Mouse (Mus musculus): ENCODE results near the gene Slc25a26. TPM values are rescaled to one million over a fixed set of nuclear protein-coding genes. Genes with fewer than 3 reads are reported as not detected.

Slc25a26 gene
- polyA plus RNA-seq, 1 experiment: 10.5 TPM

GRCm38 (mm10) chr6:94628787-94629186, 128.7 kb downstream of the Slc25a26 start:
- Histone ChIP-seq H3K9me3 (replicated peaks; ENCODE audit: control insufficient read depth, insufficient read depth, low read length, poor library complexity, severe bottlenecking) (no peaks in the 10 kb centered on the region), H3K4me3 (ENCODE audit: low read depth, low read length) (no peak overlapping the region), H3K9ac (ENCODE audit: low read depth, poor library complexity, severe bottlenecking) (no peak overlapping the region), H3K36me3 (ENCODE audit: control insufficient read depth, insufficient read depth, low read length, poor library complexity, severe bottlenecking) (no peaks in the 10 kb centered on the region), H3K27me3 (ENCODE audit: control insufficient read depth, insufficient read depth, low read length, poor library complexity, severe bottlenecking) (no peaks in the 10 kb centered on the region), H3K4me1 (ENCODE audit: control insufficient read depth, insufficient read depth, low read length) (peaks cover 8% of the 10 kb centered on the region), H3K27ac (ENCODE audit: insufficient read depth, low read length) (no peak overlapping the region)
- TF ChIP-seq POLR2A (IDR thresholded peaks at IDR 0.05; ENCODE audit: insufficient read depth, low read length): no peak
- TF ChIP-seq CTCF (IDR thresholded peaks at IDR 0.05; ENCODE audit: low read depth, low read length): no peak
- TF ChIP-seq EP300 (IDR thresholded peaks at IDR 0.05; ENCODE audit: insufficient read depth, low read depth, low read length): no peak

- TF ChIP-seq EP300 (IDR thresholded peaks at IDR 0.05; ENCODE audit: insufficient read depth, low read depth, low read length) (no peak), POLR2A (IDR thresholded peaks at IDR 0.05; ENCODE audit: insufficient read depth, low read length) (no peak), CTCF (IDR thresholded peaks at IDR 0.05; ENCODE audit: low read depth, low read length) (no peak)
- Histone ChIP-seq H3K27ac (ENCODE audit: insufficient read depth, low read length) (0 out of 2 replicates have a peak overlapping the region, but pooled peaks have one; percentile 22), H3K9ac (ENCODE audit: low read depth, poor library complexity, severe bottlenecking) (no peak overlapping the region), H3K36me3 (ENCODE audit: control insufficient read depth, insufficient read depth, low read length, poor library complexity, severe bottlenecking) (no peaks in the 10 kb centered on the region), H3K9me3 (replicated peaks; ENCODE audit: control insufficient read depth, insufficient read depth, low read length, poor library complexity, severe bottlenecking) (no peaks in the 10 kb centered on the region), H3K4me3 (ENCODE audit: low read depth, low read length) (peak overlapping the region; percentile 12), H3K4me1 (ENCODE audit: control insufficient read depth, insufficient read depth, low read length) (peaks cover 24% of the 10 kb centered on the region), H3K27me3 (ENCODE audit: control insufficient read depth, insufficient read depth, low read length, poor library complexity, severe bottlenecking) (no peaks in the 10 kb centered on the region)
Measured at GRCm38 (mm10) chr6:94631051-94631778, 131.1 kb downstream of the Slc25a26 start.

GRCm38 (mm10) chr6:94631779-94632082, 131.6 kb downstream of the Slc25a26 start:
- H3K36me3 ChIP-seq (ENCODE audit: control insufficient read depth, insufficient read depth, low read length, poor library complexity, severe bottlenecking): no peaks in the 10 kb centered on the region
- no peaks in the 10 kb centered on the region for H3K27me3 ChIP-seq (ENCODE audit: control insufficient read depth, insufficient read depth, low read length, poor library complexity, severe bottlenecking)
- no peaks in the 10 kb centered on the region for H3K9me3 ChIP-seq (replicated peaks; ENCODE audit: control insufficient read depth, insufficient read depth, low read length, poor library complexity, severe bottlenecking)
- TF ChIP-seq EP300 (IDR thresholded peaks at IDR 0.05; ENCODE audit: insufficient read depth, low read depth, low read length): no peak
- TF ChIP-seq CTCF (IDR thresholded peaks at IDR 0.05; ENCODE audit: low read depth, low read length): no peak
- no peak for TF ChIP-seq POLR2A (IDR thresholded peaks at IDR 0.05; ENCODE audit: insufficient read depth, low read length)
- peaks cover 24% of the 10 kb centered on the region for H3K4me1 ChIP-seq (ENCODE audit: control insufficient read depth, insufficient read depth, low read length)
- no peak overlapping the region for H3K4me3 ChIP-seq (ENCODE audit: low read depth, low read length)
- no peak overlapping the region for H3K27ac ChIP-seq (ENCODE audit: insufficient read depth, low read length)
- no peak overlapping the region for H3K9ac ChIP-seq (ENCODE audit: low read depth, poor library complexity, severe bottlenecking)

GRCm38 (mm10) chr6:94634274-94634673, 134.1 kb downstream of the Slc25a26 start:
- H3K4me1 ChIP-seq (ENCODE audit: control insufficient read depth, insufficient read depth, low read length): peaks cover 24% of the 10 kb centered on the region

GRCm38 (mm10) chr6:94634710-94635109, 134.6 kb downstream of the Slc25a26 start:
- Histone ChIP-seq H3K36me3 (ENCODE audit: control insufficient read depth, insufficient read depth, low read length, poor library complexity, severe bottlenecking) (no peaks in the 10 kb centered on the region), H3K9me3 (replicated peaks; ENCODE audit: control insufficient read depth, insufficient read depth, low read length, poor library complexity, severe bottlenecking) (no peaks in the 10 kb centered on the region), H3K9ac (ENCODE audit: low read depth, poor library complexity, severe bottlenecking) (no peak overlapping the region), H3K4me3 (ENCODE audit: low read depth, low read length) (no peak overlapping the region), H3K27ac (ENCODE audit: insufficient read depth, low read length) (no peak overlapping the region), H3K27me3 (ENCODE audit: control insufficient read depth, insufficient read depth, low read length, poor library complexity, severe bottlenecking) (no peaks in the 10 kb centered on the region), H3K4me1 (ENCODE audit: control insufficient read depth, insufficient read depth, low read length) (peaks cover 24% of the 10 kb centered on the region)
- TF ChIP-seq EP300 (IDR thresholded peaks at IDR 0.05; ENCODE audit: insufficient read depth, low read depth, low read length) (no peak), POLR2A (IDR thresholded peaks at IDR 0.05; ENCODE audit: insufficient read depth, low read length) (no peak), CTCF (IDR thresholded peaks at IDR 0.05; ENCODE audit: low read depth, low read length) (no peak)

More at GRCm38 (mm10) chr6:94634274-94634673, 134.1 kb downstream of the Slc25a26 start:
- TF ChIP-seq EP300 (IDR thresholded peaks at IDR 0.05; ENCODE audit: insufficient read depth, low read depth, low read length): 0 out of 2 replicates have a peak, but pooled peaks have one; percentile 22
- no peak for TF ChIP-seq CTCF (IDR thresholded peaks at IDR 0.05; ENCODE audit: low read depth, low read length)
- no peak for TF ChIP-seq POLR2A (IDR thresholded peaks at IDR 0.05; ENCODE audit: insufficient read depth, low read length)
- Histone ChIP-seq H3K27me3 (ENCODE audit: control insufficient read depth, insufficient read depth, low read length, poor library complexity, severe bottlenecking) (no peaks in the 10 kb centered on the region), H3K4me3 (ENCODE audit: low read depth, low read length) (no peak overlapping the region), H3K36me3 (ENCODE audit: control insufficient read depth, insufficient read depth, low read length, poor library complexity, severe bottlenecking) (no peaks in the 10 kb centered on the region), H3K27ac (ENCODE audit: insufficient read depth, low read length) (no peak overlapping the region), H3K9me3 (replicated peaks; ENCODE audit: control insufficient read depth, insufficient read depth, low read length, poor library complexity, severe bottlenecking) (no peaks in the 10 kb centered on the region), H3K9ac (ENCODE audit: low read depth, poor library complexity, severe bottlenecking) (no peak overlapping the region)

GRCm38 (mm10) chr6:94635343-94635742, 135.2 kb downstream of the Slc25a26 start:
- Histone ChIP-seq H3K9ac (ENCODE audit: low read depth, poor library complexity, severe bottlenecking) (no peak overlapping the region), H3K27me3 (ENCODE audit: control insufficient read depth, insufficient read depth, low read length, poor library complexity, severe bottlenecking) (no peaks in the 10 kb centered on the region), H3K9me3 (replicated peaks; ENCODE audit: control insufficient read depth, insufficient read depth, low read length, poor library complexity, severe bottlenecking) (no peaks in the 10 kb centered on the region), H3K4me3 (ENCODE audit: low read depth, low read length) (no peak overlapping the region), H3K4me1 (ENCODE audit: control insufficient read depth, insufficient read depth, low read length) (peaks cover 21% of the 10 kb centered on the region), H3K27ac (ENCODE audit: insufficient read depth, low read length) (peak overlapping the region; percentile 13; the same call in 1 of the 2 replicates), H3K36me3 (ENCODE audit: control insufficient read depth, insufficient read depth, low read length, poor library complexity, severe bottlenecking) (no peaks in the 10 kb centered on the region)
- TF ChIP-seq EP300 (IDR thresholded peaks at IDR 0.05; ENCODE audit: insufficient read depth, low read depth, low read length) (no peak), CTCF (IDR thresholded peaks at IDR 0.05; ENCODE audit: low read depth, low read length) (no peak), POLR2A (IDR thresholded peaks at IDR 0.05; ENCODE audit: insufficient read depth, low read length) (no peak)

All from ES-Bruce4 (cell line).